Mouse (Mus musculus) heart, postnatal 0 days (tissue): ENCODE results near the gene Hltf.

Experiments
- CTCF ChIP-seq: IDR thresholded peaks from 2 replicates; pipeline ENCODE4 v1.5.1; 2016; ENCODE audit warnings: antibody characterized with exemption, control low read depth, low read depth
- EP300 ChIP-seq: IDR thresholded peaks from 2 replicates; pipeline ENCODE4 v1.6.1; 2016; ENCODE audit warnings: antibody characterized with exemption, low read depth

GRCm38 (mm10) chr3:20082161-20082560, 24.6 kb downstream of the Hltf start:
- no peak for TF ChIP-seq CTCF
- peak; percentile 90 for TF ChIP-seq EP300
